Comparison of ENCODE assay signal across 18 mouse cellular contexts in the genomic region with DNA sequence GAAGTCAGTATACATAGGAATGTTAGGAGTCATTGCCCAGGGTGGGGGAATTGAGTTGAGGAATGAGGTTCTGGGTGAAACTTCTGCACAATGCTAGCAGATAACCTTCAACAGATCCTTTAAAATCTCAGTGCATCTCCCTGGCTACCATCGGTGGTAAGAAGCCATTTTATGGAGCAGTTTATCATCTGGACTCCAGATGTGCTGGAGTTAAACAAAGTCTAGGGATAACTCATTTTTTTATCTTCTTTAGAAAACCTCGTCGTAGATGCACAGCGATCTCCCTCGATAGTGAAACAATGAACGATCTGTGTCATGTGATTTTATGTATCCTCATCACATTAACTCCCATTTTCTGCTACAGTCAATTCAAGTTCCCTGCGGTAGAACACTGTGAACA. TPM values are rescaled to one million over a fixed set of nuclear protein-coding genes. Genes with fewer than 3 reads are reported as not detected.
DNase-seq lines count a peak whose midpoint lies in the region; ATAC-seq and TF ChIP-seq lines count a peak whose summit lies in the region.
"Had no signal": no experiment of that assay in that cellular context is flagged by ENCODE, and none has a peak within 500 bp of the region (broad histone marks: within the 10 kb centered on the region; RNA-seq: fewer than 3 reads in every experiment).

No protein-coding gene starts in this region.

- TF ChIP-seq CTCF in embryonic fibroblast, embryonic 13.5 days (IDR thresholded peaks at IDR 0.05; ENCODE audit: borderline replicate concordance, insufficient read depth, low read length) = no peak
- TF ChIP-seq CTCF in lung, postnatal 0 days (IDR thresholded peaks at IDR 0.05) = no peak

- H3K4me2 ChIP-seq in forebrain, embryonic 12.5 days = no peak overlapping the region
- H3K4me2 ChIP-seq in liver, embryonic 16.5 days (ENCODE audit: low read depth, low read length) = no peak overlapping the region
- H3K4me2 ChIP-seq in lung, postnatal 0 days (replicated peaks; ENCODE audit: low read depth, low read length) = no peak overlapping the region
- H3K4me2 ChIP-seq: heart, embryonic 13.5 days; midbrain, embryonic 12.5 days; neural tube, embryonic 12.5 days had no signal

- no peak for TF ChIP-seq POLR2A in embryonic fibroblast, embryonic 13.5 days (IDR thresholded peaks at IDR 0.05; ENCODE audit: low read depth, low read length)

- no peak overlapping the region for H3K4me3 ChIP-seq in forebrain, embryonic 10.5 days
- H3K4me3 ChIP-seq in forebrain, embryonic 12.5 days (replicated peaks) = no peak overlapping the region
- no peak overlapping the region; the same call in 1 of the 2 replicates for H3K4me3 ChIP-seq in embryonic fibroblast, embryonic 13.5 days (ENCODE audit: insufficient read depth, low read length)
- no peak overlapping the region for H3K4me3 ChIP-seq in liver, embryonic 16.5 days (ENCODE audit: low read depth, low read length)
- no peak overlapping the region for H3K4me3 ChIP-seq in lung, postnatal 0 days (ENCODE audit: low read depth, low read length)
- H3K4me3 ChIP-seq: heart, embryonic 13.5 days; midbrain, embryonic 12.5 days; neural tube, embryonic 12.5 days had no signal

- H3K9ac ChIP-seq in forebrain, embryonic 12.5 days = no peak overlapping the region
- no peak overlapping the region for H3K9ac ChIP-seq in liver, embryonic 16.5 days (ENCODE audit: low read depth, low read length)
- no peak overlapping the region for H3K9ac ChIP-seq in lung, postnatal 0 days (replicated peaks; ENCODE audit: low read depth)
- H3K9ac ChIP-seq: forebrain, postnatal 0 days; heart, embryonic 13.5 days; midbrain, embryonic 12.5 days; neural tube, embryonic 12.5 days had no signal

- no peak for DNase-seq in forebrain, embryonic 10.5 days (ENCODE audit: extremely low spot score, low spot score)
- peak; percentile 57 for DNase-seq in 3T3-L1 (ENCODE audit: low read depth, low spot score)
- DNase-seq in lung, postnatal 0 days (ENCODE audit: low spot score) = no peak
- no peak for DNase-seq in thymus, postnatal 4 days
- DNase-seq in kidney, adult 9 months = no peak
- DNase-seq: adrenal gland, adult 2 months; cerebellum, adult 8-10 months; forebrain, postnatal 0 days; gastrocnemius, postnatal 36 days; kidney, postnatal 10 days; layer of hippocampus, adult 9-11 months had no signal

- H3K36me3 ChIP-seq in forebrain, embryonic 10.5 days (replicated peaks) = no peaks in the 10 kb centered on the region
- no peaks in the 10 kb centered on the region for H3K36me3 ChIP-seq in forebrain, embryonic 12.5 days (replicated peaks)
- no peaks in the 10 kb centered on the region for H3K36me3 ChIP-seq in liver, embryonic 16.5 days (ENCODE audit: control insufficient read depth, insufficient read depth)
- no peaks in the 10 kb centered on the region for H3K36me3 ChIP-seq in lung, postnatal 0 days (ENCODE audit: insufficient read depth, low read length)
- H3K36me3 ChIP-seq: heart, embryonic 13.5 days; midbrain, embryonic 12.5 days; neural tube, embryonic 12.5 days had no signal

- H3K27ac ChIP-seq in forebrain, embryonic 10.5 days = peak overlapping the region; percentile 30; the same call in 1 of the 2 replicates
- H3K27ac ChIP-seq in forebrain, embryonic 12.5 days = no peak overlapping the region
- H3K27ac ChIP-seq in embryonic fibroblast, embryonic 13.5 days (ENCODE audit: insufficient read depth, low read length) = peak overlapping the region; percentile 69
- peak overlapping the region; percentile 38; the same call in 1 of the 2 replicates for H3K27ac ChIP-seq in liver, embryonic 16.5 days (ENCODE audit: low read length)
- no peak overlapping the region for H3K27ac ChIP-seq in lung, postnatal 0 days (ENCODE audit: low read length)
- H3K27ac ChIP-seq: heart, embryonic 13.5 days; hindbrain, postnatal 0 days; midbrain, embryonic 12.5 days; neural tube, embryonic 12.5 days had no signal

- no peaks in the 10 kb centered on the region for H3K27me3 ChIP-seq in forebrain, embryonic 10.5 days (ENCODE audit: poor library complexity, severe bottlenecking)
- no peaks in the 10 kb centered on the region for H3K27me3 ChIP-seq in forebrain, embryonic 12.5 days
- H3K27me3 ChIP-seq in liver, embryonic 16.5 days (ENCODE audit: control insufficient read depth, insufficient read depth, low read depth, low read length) = no peaks in the 10 kb centered on the region
- H3K27me3 ChIP-seq in lung, postnatal 0 days (replicated peaks; ENCODE audit: insufficient read depth, low read length) = no peaks in the 10 kb centered on the region
- H3K27me3 ChIP-seq: heart, embryonic 13.5 days; midbrain, embryonic 12.5 days; neural tube, embryonic 12.5 days had no signal

- peaks cover 9% of the 10 kb centered on the region for H3K4me1 ChIP-seq in forebrain, embryonic 10.5 days
- H3K4me1 ChIP-seq in forebrain, embryonic 12.5 days = no peaks in the 10 kb centered on the region
- peaks cover 9% of the 10 kb centered on the region for H3K4me1 ChIP-seq in embryonic fibroblast, embryonic 13.5 days (ENCODE audit: control insufficient read depth, insufficient read depth, low read length)
- peaks cover 6% of the 10 kb centered on the region for H3K4me1 ChIP-seq in liver, embryonic 16.5 days (ENCODE audit: control insufficient read depth, low read depth, low read length)
- H3K4me1 ChIP-seq in lung, postnatal 0 days (ENCODE audit: insufficient read depth, low read depth, low read length) = no peaks in the 10 kb centered on the region
- H3K4me1 ChIP-seq: midbrain, embryonic 12.5 days had no signal

- H3K9me3 ChIP-seq in forebrain, embryonic 10.5 days = no peaks in the 10 kb centered on the region
- no peaks in the 10 kb centered on the region for H3K9me3 ChIP-seq in forebrain, embryonic 12.5 days
- no peaks in the 10 kb centered on the region for H3K9me3 ChIP-seq in liver, embryonic 16.5 days (replicated peaks; ENCODE audit: control insufficient read depth, low read length)
- no peaks in the 10 kb centered on the region for H3K9me3 ChIP-seq in lung, postnatal 0 days (ENCODE audit: low read length)
- H3K9me3 ChIP-seq: heart, embryonic 13.5 days; midbrain, embryonic 12.5 days; neural tube, embryonic 12.5 days had no signal

- no peak for TF ChIP-seq EP300 in lung, postnatal 0 days (IDR thresholded peaks at IDR 0.05)

- no peak for ATAC-seq in forebrain, embryonic 12.5 days (ENCODE audit: low FRiP score)
- no peak for ATAC-seq in liver, embryonic 16.5 days (ENCODE audit: low read depth)
- no peak for ATAC-seq in lung, postnatal 0 days

- 87% methylated on average over 7 of the region's 7 CpGs for WGBS in forebrain, embryonic 10.5 days
- 76% methylated on average over 7 of the region's 7 CpGs for WGBS in forebrain, embryonic 12.5 days
- 61% methylated on average over 7 of the region's 7 CpGs for WGBS in liver, embryonic 16.5 days (ENCODE audit: insufficient replicate concordance)
- 68% methylated on average over 7 of the region's 7 CpGs for WGBS in lung, postnatal 0 days

RNA-seq across cellular contexts. Expression of a gene that starts 16.9 kb away (rescaled TPM):
- 3.7 and 4.1 TPM in 2 replicates for polyA plus RNA-seq in forebrain, embryonic 10.5 days (2016; fragmentation: Nextera tagmentation; extraction: Ambion mirVana)
- 8.8 and 9.4 TPM in 2 replicates for polyA plus RNA-seq in forebrain, embryonic 12.5 days (2016; fragmentation: Nextera tagmentation; extraction: Ambion mirVana)
- polyA plus RNA-seq in embryonic fibroblast, embryonic 13.5 days (2011; ENCODE audit: insufficient read length, low read depth, missing spikeins) = 6.1 and 9.7 TPM in 2 replicates
- 20.1 and 24.5 TPM in 2 replicates for polyA plus RNA-seq in liver, embryonic 16.5 days (2015; fragmentation: Nextera tagmentation; extraction: Ambion mirVana)
- polyA plus RNA-seq in lung, postnatal 0 days (2015; fragmentation: Nextera tagmentation; extraction: Ambion mirVana) = 26.1 and 27.1 TPM in 2 replicates

RNA-seq across cellular contexts. Expression of a gene that starts 48.0 kb away (rescaled TPM):
- polyA plus RNA-seq in forebrain, embryonic 10.5 days (2016; fragmentation: Nextera tagmentation; extraction: Ambion mirVana) = 47.8 and 50.5 TPM in 2 replicates
- polyA plus RNA-seq in forebrain, embryonic 12.5 days (2016; fragmentation: Nextera tagmentation; extraction: Ambion mirVana) = 51.0 and 55.2 TPM in 2 replicates
- polyA plus RNA-seq in embryonic fibroblast, embryonic 13.5 days (2011; ENCODE audit: insufficient read length, low read depth, missing spikeins) = 37.2 and 48.3 TPM in 2 replicates
- polyA plus RNA-seq in liver, embryonic 16.5 days (2015; fragmentation: Nextera tagmentation; extraction: Ambion mirVana) = 9.5 and 10.6 TPM in 2 replicates
- 24.1 and 27.6 TPM in 2 replicates for polyA plus RNA-seq in lung, postnatal 0 days (2015; fragmentation: Nextera tagmentation; extraction: Ambion mirVana)

Comparison
In these comparisons a context has a peak if more than half of its experiments do, and no peak if none do; other contexts are left out.
1. H3K27ac ChIP-seq: peak in forebrain, embryonic 10.5 days (single experiment), embryonic fibroblast, embryonic 13.5 days (single experiment) and liver, embryonic 16.5 days (single experiment); none in forebrain, embryonic 12.5 days (single experiment) and lung, postnatal 0 days (single experiment).